Mouse (Mus musculus) G1E (cell line): ENCODE measurements around the gene Pdzrn4.

ENCODE experiments used
- CTCF ChIP-seq: IDR thresholded peaks from 2 replicates; pipeline ENCODE4 v1.5.1; 2012; ENCODE audit warnings: low read depth, low read length, inconsistent platforms, mixed read lengths
- GATA1 ChIP-seq: IDR thresholded peaks from 2 replicates; pipeline ENCODE4 v1.6.1; 2012; ENCODE audit warnings: borderline replicate concordance, low read length, inconsistent platforms, mixed read lengths
- POLR2AphosphoS5 ChIP-seq: IDR thresholded peaks from 2 replicates; pipeline ENCODE4 v1.6.1; 2012; ENCODE audit warnings: low read depth, low read length, inconsistent platforms; ENCODE audit not compliant: insufficient replicate concordance

DNA sequence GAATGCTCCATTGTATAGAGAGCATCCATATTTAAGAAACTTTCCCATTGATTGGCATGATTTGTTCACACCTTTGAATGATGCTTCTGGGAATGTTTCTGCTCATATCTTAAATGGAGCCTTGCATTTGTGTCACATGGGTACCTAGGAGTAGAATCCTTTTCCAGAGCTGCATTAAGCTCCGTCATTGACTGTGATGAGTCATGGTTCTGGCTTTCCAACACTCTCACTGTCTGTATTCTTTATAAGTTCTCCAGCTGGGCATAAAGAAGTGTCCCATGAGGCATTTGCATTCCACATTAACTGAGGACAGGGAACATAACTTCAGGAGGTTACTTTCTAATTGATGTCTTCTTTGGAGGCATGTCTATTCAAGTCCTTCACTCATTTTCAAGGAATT, 106.1 kb downstream of the Pdzrn4 start:
- TF ChIP-seq CTCF (no peak), POLR2AphosphoS5 (no peak), GATA1 (no peak)
